8 mouse cellular contexts compared by ENCODE assay signal in the genomic region with DNA sequence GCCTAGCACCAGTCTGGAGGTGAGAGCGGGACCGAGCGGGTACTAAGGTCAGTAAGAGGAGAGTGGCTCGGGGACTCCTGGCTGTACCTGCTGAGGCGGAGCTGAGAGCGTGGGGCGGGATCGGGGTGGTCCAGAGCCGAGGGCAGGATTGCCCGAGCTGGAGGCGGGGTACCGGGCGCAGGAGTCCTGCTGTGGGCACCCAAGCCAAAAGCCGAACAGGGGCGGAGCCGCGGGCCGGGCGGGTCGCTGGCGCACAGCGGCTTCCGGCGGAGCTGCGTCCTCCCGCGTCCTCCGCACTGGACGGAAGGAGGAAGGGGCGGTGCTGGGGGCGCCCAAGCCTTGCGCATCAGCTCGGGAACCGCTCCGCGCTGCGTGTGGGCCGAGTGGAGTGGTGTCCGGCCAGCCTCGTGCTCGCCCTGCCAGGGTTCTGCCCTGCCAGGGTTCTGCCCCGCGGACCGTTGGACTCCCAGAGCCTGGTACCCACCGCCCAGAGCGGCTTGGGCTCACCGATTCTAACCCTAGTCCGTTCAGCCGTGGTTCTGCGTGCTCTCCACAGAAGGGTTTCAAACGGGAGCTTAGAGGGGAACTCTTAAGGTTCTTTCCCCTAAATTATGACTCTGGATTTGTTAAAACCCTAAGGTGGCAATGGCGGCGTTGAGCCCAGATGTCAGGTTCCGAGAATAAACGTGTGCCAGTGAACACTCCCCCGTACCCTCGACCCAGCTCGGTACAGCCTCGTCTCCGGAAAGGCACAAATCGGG. TPM values are rescaled to one million over a fixed set of nuclear protein-coding genes. Genes with fewer than 3 reads are reported as not detected.
DNase-seq lines count a peak whose midpoint lies in the region; ATAC-seq and TF ChIP-seq lines count a peak whose summit lies in the region.

Gene Adprh (minus strand): TSS at position 262 of the 761 bp plus-strand sequence.

- peak within 1 kb of the TSS; percentile 99 for H3K9ac ChIP-seq in lung, embryonic 16.5 days (ENCODE audit: low read length)

- no peak for TF ChIP-seq CTCF in G1E (IDR thresholded peaks at IDR 0.05; ENCODE audit: low read depth, low read length)
- TF ChIP-seq CTCF in cerebellum, adult 2 months (IDR thresholded peaks at IDR 0.05; ENCODE audit: borderline replicate concordance, insufficient read depth, low read depth, low read length) = no peak

- TF ChIP-seq POLR2A in cerebellum, adult 2 months (IDR thresholded peaks at IDR 0.05; ENCODE audit: borderline replicate concordance, insufficient read depth, low read length) = peak; percentile 89

- peak within 1 kb of the TSS; percentile 82 for H3K4me3 ChIP-seq in G1E (ENCODE audit: low read depth, low read length)
- H3K4me3 ChIP-seq in cerebellum, adult 2 months (replicated peaks; ENCODE audit: insufficient read depth, low read depth, low read length) = peak within 1 kb of the TSS; percentile 66
- peak within 1 kb of the TSS; percentile 86 for H3K4me3 ChIP-seq in lung, embryonic 16.5 days (ENCODE audit: low read length)

- WGBS in cerebellum, adult 2 months = under 1% methylated on average over 50 of the region's 61 CpGs
- under 1% methylated on average over 46 of the region's 61 CpGs for WGBS in lung, embryonic 16.5 days

- H3K36me3 ChIP-seq in G1E (replicated peaks) = peaks cover 36% of the 10 kb centered on the region
- peaks cover 8% of the 10 kb centered on the region for H3K36me3 ChIP-seq in lung, embryonic 16.5 days (ENCODE audit: control insufficient read depth, insufficient read depth, low read length)

- H3K27ac ChIP-seq in cerebellum, adult 2 months (ENCODE audit: insufficient read depth, low read length) = peak within 1 kb of the TSS; percentile 84
- H3K27ac ChIP-seq in lung, embryonic 16.5 days (ENCODE audit: low read length) = peak within 1 kb of the TSS; percentile 94

- peaks cover 85% of the 10 kb centered on the region for H3K4me1 ChIP-seq in G1E (ENCODE audit: insufficient read depth, low read depth, low read length)
- no peaks in the 10 kb centered on the region for H3K4me1 ChIP-seq in cerebellum, adult 2 months (ENCODE audit: control insufficient read depth, insufficient read depth, low read length)
- peaks cover 9% of the 10 kb centered on the region for H3K4me1 ChIP-seq in lung, embryonic 16.5 days (replicated peaks; ENCODE audit: control insufficient read depth, insufficient read depth, low read length)

- peak within 1 kb of the TSS; percentile 90 for H3K4me2 ChIP-seq in lung, embryonic 16.5 days (ENCODE audit: low read depth, low read length)

- H3K9me3 ChIP-seq in G1E (replicated peaks) = no peaks in the 10 kb centered on the region
- H3K9me3 ChIP-seq in lung, embryonic 16.5 days (ENCODE audit: control insufficient read depth, low read length) = no peaks in the 10 kb centered on the region

- H3K27me3 ChIP-seq in G1E (ENCODE audit: insufficient read depth, low read length) = no peaks in the 10 kb centered on the region
- H3K27me3 ChIP-seq in cerebellum, adult 2 months (ENCODE audit: control insufficient read depth, insufficient read depth, low read length) = no peaks in the 10 kb centered on the region
- no peaks in the 10 kb centered on the region for H3K27me3 ChIP-seq in lung, embryonic 16.5 days (ENCODE audit: control insufficient read depth, insufficient read depth, low read depth, low read length)

- peak; percentile 89 for DNase-seq in G1E (ENCODE audit: low spot score)
- DNase-seq in cerebellum, adult 2 months = peak; percentile 93
- DNase-seq in forelimb bud, embryonic 11.5 days (ENCODE audit: low read depth, low spot score) = peak; percentile 80
- DNase-seq in layer of hippocampus, adult 9-10 months (ENCODE audit: low spot score) = peak; percentile 61
- DNase-seq in ovary, postnatal 10 days (ENCODE audit: low spot score) = peak; percentile 87
- DNase-seq in thymus, postnatal 10 days (ENCODE audit: low spot score in 2 of 2) = peak; percentile 72 to 73

- peak; percentile 65 for ATAC-seq in G1E (ENCODE audit: extremely low read depth, insufficient number of reproducible peaks, low FRiP score, poor library complexity, severe bottlenecking)
- peak; percentile 79 to 88 for ATAC-seq in hematopoietic stem cell, adult 5-6 weeks (replicated peaks in 1 of 2; ENCODE audit: insufficient read depth in 1 of 2, low FRiP score in 2 of 2, low TSS enrichment in 1 of 2, low read depth in 1 of 2, poor library complexity in 2 of 2, severe bottlenecking in 2 of 2)
- ATAC-seq in lung, embryonic 16.5 days (ENCODE audit: low read depth) = peak; percentile 99

RNA-seq across cellular contexts. Expression of gene Adprh, which starts in this region (rescaled TPM):
- total RNA-seq in G1E (2014; fragmentation: Nextera tagmentation) (56.4 and 60.6 TPM in 2 replicates), G1E (2017) (26.4 and 28.4 TPM in 2 replicates)
- polyA plus RNA-seq in G1E (2012) = 355 and 468 TPM in 2 replicates
- polyA plus RNA-seq in cerebellum, adult 2 months (2012; rRNA removed) = 67.3 and 71.6 TPM in 2 replicates
- 11.1 and 23.8 TPM in 2 replicates for total RNA-seq in hematopoietic stem cell, adult 5-6 weeks (2017)
- 77.2 and 78.2 TPM in 2 replicates for polyA plus RNA-seq in lung, embryonic 16.5 days (2015; fragmentation: Nextera tagmentation; extraction: Ambion mirVana)

Comparison
In these comparisons a context has a peak if more than half of its experiments do, and no peak if none do; other contexts are left out.
1. Peak in every context shown above with its lines: DNase-seq, ATAC-seq, H3K4me3 ChIP-seq and H3K27ac ChIP-seq.